Mouse (Mus musculus) heart, postnatal 0 days (tissue): ENCODE measurements around the gene Prr15. TPM values are rescaled to one million over a fixed set of nuclear protein-coding genes. Genes with fewer than 3 reads are reported as not detected.

Source experiments
- ATAC-seq: fragments of 200-750 bp; cut with Nextera tagmentation; 2 replicates; pipeline ENCODE4 v1.8.0; 2017; ENCODE audit warnings: low read depth, moderate number of reproducible peaks, moderate library complexity; ENCODE audit not compliant: insufficient read depth
- DNase-seq: peaks from one replicate; pipeline ENCODE4 v3.0.0-alpha.2; 2016; ENCODE audit warnings: low spot score
- H3K27ac ChIP-seq: fragments of 300-500 bp; sonication (generic); 2 replicates; pipeline ENCODE4 v1.5.1; 2014; ENCODE audit warnings: low read depth, mild to moderate bottlenecking
- H3K27me3 ChIP-seq: fragments of 300-500 bp; sonication (generic); 2 replicates; pipeline ENCODE4 v1.6.1; 2014; ENCODE audit warnings: low read length, mixed read lengths; ENCODE audit not compliant: control insufficient read depth, insufficient read depth
- H3K36me3 ChIP-seq: fragments of 300-500 bp; sonication (generic); replicated peaks from 2 replicates; pipeline ENCODE4 v1.6.1; 2014; ENCODE audit warnings: low read length, mixed read lengths; ENCODE audit not compliant: control insufficient read depth, insufficient read depth
- H3K4me1 ChIP-seq: fragments of 300-500 bp; sonication (generic); 2 replicates; pipeline ENCODE4 v1.6.1; 2014; ENCODE audit warnings: antibody characterized with exemption; ENCODE audit not compliant: control insufficient read depth, insufficient read depth
- H3K4me2 ChIP-seq: fragments of 300-500 bp; sonication (generic); 2 replicates; pipeline ENCODE4 v1.6.1; 2014; ENCODE audit warnings: low read depth, mild to moderate bottlenecking, low read length, moderate library complexity
- H3K4me3 ChIP-seq: fragments of 300-500 bp; sonication (generic); 2 replicates; pipeline ENCODE4 v1.5.1; 2014; ENCODE audit warnings: low read depth, low read length
- H3K9ac ChIP-seq: fragments of 300-500 bp; sonication (generic); replicated peaks from 2 replicates; pipeline ENCODE4 v1.6.1; 2014; ENCODE audit warnings: low read depth, low read length, mixed read lengths
- H3K9me3 ChIP-seq: fragments of 300-500 bp; sonication (generic); replicated peaks from 2 replicates; pipeline ENCODE4 v1.6.1; 2016; ENCODE audit warnings: low read length; ENCODE audit not compliant: control insufficient read depth
- CTCF ChIP-seq: IDR thresholded peaks from 2 replicates; pipeline ENCODE4 v1.5.1; 2016; ENCODE audit warnings: antibody characterized with exemption, control low read depth, low read depth
- EP300 ChIP-seq: IDR thresholded peaks from 2 replicates; pipeline ENCODE4 v1.6.1; 2016; ENCODE audit warnings: antibody characterized with exemption, low read depth
- WGBS: fragments of 180-500 bp; shearing (Covaris S2); extraction: QIAGEN DNeasy Blood & Tissue Kit; methylation state at CpG from one replicate; pipeline ENCODE4 v1.1.7; 2014; 5-methylcytosine and 5-hydroxymethylcytosine counted together
- polyA plus RNA-seq: library from polyadenylated mRNA; unstranded; fragments of >200 nt; fragmentation: Nextera tagmentation; extraction: Ambion mirVana; gene quantifications from 2 replicates; pipeline ENCODE4 v1.2.1, GENCODE M21; 2015
- total RNA-seq: library from RNA; depleted of rRNA; stranded (reverse); fragments of >200 nt; gene quantifications from 2 replicates; pipeline ENCODE4 v1.2.3, GENCODE M21; 2014; ENCODE audit warnings: low replicate concordance

Prr15 gene
- total and polyA plus RNA-seq, 2 experiments from 2014 or later, result 14.3 to 16.7 TPM

- Histone ChIP-seq H3K9ac (no peak overlapping the region), H3K36me3 (no peaks in the 10 kb centered on the region), H3K4me3 (no peak overlapping the region), H3K4me1 (no peaks in the 10 kb centered on the region), H3K27me3 (no peaks in the 10 kb centered on the region), H3K9me3 (no peaks in the 10 kb centered on the region), H3K27ac (0 out of 2 replicates have a peak overlapping the region, but pooled peaks have one; percentile 13), H3K4me2 (no peak overlapping the region)
- WGBS, result 51% methylated on average over 2 of the region's 2 CpGs
- peak; percentile 37 for DNase-seq
- peak; percentile 36; the same call in 1 of the 2 replicates for ATAC-seq
- TF ChIP-seq EP300 (peak; percentile 59; the same call in 1 of the 2 replicates), CTCF (no peak)
Measured at GRCm38 (mm10) chr6:54297231-54297630, 28.4 kb upstream of the Prr15 start.

GRCm38 (mm10) chr6:54299417-54299816 is 26.2 kb upstream of the Prr15 start:
- no peaks in the 10 kb centered on the region for H3K4me1 ChIP-seq
- no peaks in the 10 kb centered on the region for H3K9me3 ChIP-seq
- no peaks in the 10 kb centered on the region for H3K27me3 ChIP-seq
- H3K4me3 ChIP-seq, result no peak overlapping the region
- no peaks in the 10 kb centered on the region for H3K36me3 ChIP-seq
- no peak overlapping the region for H3K9ac ChIP-seq
- peak; percentile 67 for DNase-seq
- peak; percentile 80 for ATAC-seq
- TF ChIP-seq EP300 (no peak), CTCF (no peak)
- peak overlapping the region; percentile 28; the same call in 1 of the 2 replicates for H3K27ac ChIP-seq
- no peak overlapping the region for H3K4me2 ChIP-seq
- WGBS, result 62% methylated on average over 2 of the region's 2 CpGs

GRCm38 (mm10) chr6:54305777-54306176 is 19.9 kb upstream of the Prr15 start:
- ATAC-seq (no peak), DNase-seq (no peak)
- Histone ChIP-seq H3K4me1 (no peaks in the 10 kb centered on the region), H3K4me3 (no peak overlapping the region), H3K9me3 (no peaks in the 10 kb centered on the region), H3K9ac (no peak overlapping the region), H3K36me3 (no peaks in the 10 kb centered on the region), H3K27ac (no peak overlapping the region), H3K4me2 (no peak overlapping the region), H3K27me3 (no peaks in the 10 kb centered on the region)
- TF ChIP-seq CTCF (no peak), EP300 (no peak)
- WGBS, result 66% methylated on average over 1 of the region's 1 CpGs

DNA sequence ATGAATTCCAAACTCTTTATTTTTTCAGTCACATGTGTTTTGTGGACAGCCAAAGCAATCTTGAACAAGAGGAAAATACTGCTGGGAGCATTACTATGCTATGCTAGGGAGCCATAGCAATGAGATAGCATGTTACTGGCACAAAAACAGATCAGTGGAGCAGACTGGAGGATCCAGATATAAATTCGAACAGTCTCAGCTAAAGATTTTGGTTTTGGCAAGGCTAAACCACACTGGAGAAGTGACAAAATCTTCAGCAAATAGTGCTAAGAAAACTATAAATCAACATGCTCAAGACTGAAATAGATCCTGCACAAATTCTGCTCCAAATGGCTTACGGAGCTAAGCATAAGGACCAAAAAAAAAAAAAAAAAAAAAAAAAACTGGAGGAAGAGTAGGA is 12.6 kb upstream of the Prr15 start:
- Histone ChIP-seq H3K4me3 (no peak overlapping the region), H3K4me1 (no peaks in the 10 kb centered on the region), H3K9me3 (no peaks in the 10 kb centered on the region), H3K36me3 (no peaks in the 10 kb centered on the region), H3K4me2 (no peak overlapping the region), H3K27ac (no peak overlapping the region), H3K27me3 (no peaks in the 10 kb centered on the region), H3K9ac (no peak overlapping the region)
- WGBS, result 57% methylated on average over 2 of the region's 2 CpGs
- ATAC-seq, result no peak
- no peak for DNase-seq
- no peak for TF ChIP-seq EP300
- no peak for TF ChIP-seq CTCF

DNA sequence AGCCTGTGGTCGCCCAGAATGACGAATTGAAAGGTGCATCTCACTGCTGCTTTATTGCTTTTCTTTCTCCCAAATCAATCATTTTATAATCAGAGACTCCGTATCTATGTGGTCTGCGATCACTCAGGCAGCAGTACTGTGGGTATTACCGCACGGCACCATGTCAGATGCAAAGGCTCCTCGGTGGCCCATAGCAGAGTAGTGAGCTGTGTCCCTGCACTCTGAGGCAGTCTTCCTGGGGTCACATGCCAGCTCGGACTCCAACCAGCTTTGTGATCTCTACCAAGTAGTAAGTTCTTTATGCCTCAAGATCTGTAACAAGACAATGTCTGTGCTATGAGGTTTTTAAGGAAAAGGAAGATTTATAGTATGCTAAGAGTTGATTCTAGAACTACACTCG is 7.0 kb upstream of the Prr15 start:
- ATAC-seq (no peak), DNase-seq (no peak)
- no peak overlapping the region for H3K9ac ChIP-seq
- 89% methylated on average over 9 of the region's 9 CpGs for WGBS
- H3K4me3 ChIP-seq, result no peak overlapping the region
- H3K27ac ChIP-seq, result no peak overlapping the region
- no peak overlapping the region for H3K4me2 ChIP-seq
- H3K4me1 ChIP-seq, result no peaks in the 10 kb centered on the region
- H3K9me3 ChIP-seq, result no peaks in the 10 kb centered on the region
- no peak for TF ChIP-seq CTCF
- no peak for TF ChIP-seq EP300
- no peaks in the 10 kb centered on the region for H3K36me3 ChIP-seq
- no peaks in the 10 kb centered on the region for H3K27me3 ChIP-seq

- Histone ChIP-seq H3K9ac (no peak overlapping the region), H3K4me2 (no peak overlapping the region), H3K27ac (no peak overlapping the region), H3K4me3 (no peak overlapping the region), H3K4me1 (no peaks in the 10 kb centered on the region), H3K36me3 (no peaks in the 10 kb centered on the region), H3K9me3 (no peaks in the 10 kb centered on the region), H3K27me3 (peaks cover 5% of the 10 kb centered on the region)
- DNase-seq, result no peak
- WGBS, result 71% methylated on average over 3 of the region's 3 CpGs
- ATAC-seq, result no peak
- TF ChIP-seq EP300 (no peak), CTCF (no peak)
Measured at GRCm38 (mm10) chr6:54319198-54319597, 6.4 kb upstream of the Prr15 start.
